Mouse (Mus musculus) liver, embryonic 15.5 days (tissue): Measurements from ENCODE around the gene Psmc4. TPM values are rescaled to one million over a fixed set of nuclear protein-coding genes. Genes with fewer than 3 reads are reported as not detected.

Experiments
- ATAC-seq: fragments of 200-750 bp; cut with Nextera tagmentation; 2 replicates; pipeline ENCODE4 v1.8.0; 2017; ENCODE audit warnings: moderate number of reproducible peaks, mild to moderate bottlenecking, moderate library complexity; ENCODE audit not compliant: insufficient read depth
- H3K27ac ChIP-seq: fragments of 300-500 bp; sonication (generic); replicated peaks from 2 replicates; pipeline ENCODE4 v1.5.1; 2015; ENCODE audit warnings: mild to moderate bottlenecking, inconsistent platforms
- H3K27me3 ChIP-seq: fragments of 300-500 bp; sonication (generic); 2 replicates; pipeline ENCODE4 v1.6.1; 2015; ENCODE audit warnings: mild to moderate bottlenecking, inconsistent platforms
- H3K36me3 ChIP-seq: fragments of 300-500 bp; sonication (generic); replicated peaks from 2 replicates; pipeline ENCODE4 v1.6.1; 2015; ENCODE audit warnings: moderate library complexity, mild to moderate bottlenecking, inconsistent platforms
- H3K4me1 ChIP-seq: fragments of 300-500 bp; sonication (generic); replicated peaks from 2 replicates; pipeline ENCODE4 v1.6.1; 2015; ENCODE audit warnings: inconsistent platforms
- H3K4me2 ChIP-seq: fragments of 300-500 bp; sonication (generic); 2 replicates; pipeline ENCODE4 v1.6.1; 2015; ENCODE audit warnings: moderate library complexity, mild to moderate bottlenecking, inconsistent platforms
- H3K4me3 ChIP-seq: fragments of 300-500 bp; sonication (generic); replicated peaks from 2 replicates; pipeline ENCODE4 v1.5.1; 2015; ENCODE audit warnings: mild to moderate bottlenecking, inconsistent platforms
- H3K9ac ChIP-seq: fragments of 300-500 bp; sonication (generic); 2 replicates; pipeline ENCODE4 v1.6.1; 2015; ENCODE audit warnings: moderate library complexity, mild to moderate bottlenecking, inconsistent platforms
- H3K9me3 ChIP-seq: fragments of 300-500 bp; sonication (generic); replicated peaks from 2 replicates; pipeline ENCODE4 v1.6.1; 2016; ENCODE audit warnings: inconsistent platforms
- WGBS: fragments of 180-500 bp; shearing (Covaris S2); methylation state at CpG from one replicate; pipeline ENCODE4 v1.1.7; 2015; ENCODE audit warnings: mixed read lengths; ENCODE audit not compliant: insufficient replicate concordance; 5-methylcytosine and 5-hydroxymethylcytosine counted together
- polyA plus RNA-seq: library from polyadenylated mRNA; unstranded; fragments of >200 nt; fragmentation: Nextera tagmentation; extraction: Ambion mirVana; gene quantifications from 2 replicates; pipeline ENCODE4 v1.2.1, GENCODE M21; 2015

Psmc4 gene
- polyA plus RNA-seq, 1 experiment from 2014 or later, result 127 TPM

- Histone ChIP-seq H3K9me3 (no peaks in the 10 kb centered on the region), H3K36me3 (peaks cover 36% of the 10 kb centered on the region), H3K27ac (no peak overlapping the region), H3K4me1 (peaks cover 20% of the 10 kb centered on the region), H3K4me2 (peak overlapping the region; percentile 49), H3K4me3 (peak overlapping the region; percentile 92), H3K9ac (peak overlapping the region; percentile 4; the same call in 1 of the 2 replicates), H3K27me3 (0 out of 2 replicates have a peak, but pooled peaks cover 3% of the 10 kb centered on the region)
- ATAC-seq, result no peak
- WGBS, result 55% methylated on average over 17 of the region's 17 CpGs
Measured at GRCm38 (mm10) chr7:28050584-28050983, 683 bp upstream of the Psmc4 start.

- no peak overlapping the region for H3K4me3 ChIP-seq
- no peaks in the 10 kb centered on the region for H3K9me3 ChIP-seq
- ATAC-seq, result no peak
- H3K4me2 ChIP-seq, result no peak overlapping the region
- H3K27me3 ChIP-seq, result no peaks in the 10 kb centered on the region
- no peak overlapping the region for H3K27ac ChIP-seq
- no peak overlapping the region for H3K9ac ChIP-seq
- peaks cover 13% of the 10 kb centered on the region for H3K4me1 ChIP-seq
- H3K36me3 ChIP-seq, result peaks cover 88% of the 10 kb centered on the region
- 77% methylated on average over 4 of the region's 4 CpGs for WGBS
Measured at GRCm38 (mm10) chr7:28044524-28044923, 5.4 kb downstream of the Psmc4 start.

GRCm38 (mm10) chr7:28014445-28014810, 35.5 kb downstream of the Psmc4 start:
- H3K36me3 ChIP-seq, result 0 out of 2 replicates have a peak, but pooled peaks cover 4% of the 10 kb centered on the region
- no peak for ATAC-seq
- H3K4me3 ChIP-seq, result peak overlapping the region; percentile 71
- H3K9me3 ChIP-seq, result no peaks in the 10 kb centered on the region
- no peaks in the 10 kb centered on the region for H3K27me3 ChIP-seq
- 20% methylated on average over 7 of the region's 7 CpGs for WGBS
- no peak overlapping the region for H3K27ac ChIP-seq
- peak overlapping the region; percentile 79 for H3K4me2 ChIP-seq
- H3K4me1 ChIP-seq, result peaks cover 16% of the 10 kb centered on the region
- H3K9ac ChIP-seq, result peak overlapping the region; percentile 59

GRCm38 (mm10) chr7:28013549-28014444, 36.1 kb downstream of the Psmc4 start, which contains the start of gene Zfp850:
Zfp850 (minus strand) TSS chr7:28014115.
- Histone ChIP-seq H3K4me2 (peak within 1 kb of the TSS; percentile 79), H3K9me3 (no peaks in the 10 kb centered on the region), H3K4me1 (peaks cover 16% of the 10 kb centered on the region), H3K27ac (0 out of 2 replicates have a peak within 1 kb of the TSS, but pooled peaks have one; percentile 15), H3K27me3 (no peaks in the 10 kb centered on the region), H3K36me3 (0 out of 2 replicates have a peak, but pooled peaks cover 4% of the 10 kb centered on the region), H3K4me3 (peak within 1 kb of the TSS; percentile 71), H3K9ac (peak within 1 kb of the TSS; percentile 59)
- WGBS, result under 1% methylated on average over 47 of the region's 47 CpGs
- ATAC-seq, result peak; percentile 82

- H3K9me3 ChIP-seq, result no peaks in the 10 kb centered on the region
- H3K9ac ChIP-seq, result no peak overlapping the region
- H3K27ac ChIP-seq, result no peak overlapping the region
- peaks cover 16% of the 10 kb centered on the region; the same call in 1 of the 2 replicates for H3K36me3 ChIP-seq
- ATAC-seq, result no peak
- WGBS, result 88% methylated on average over 3 of the region's 3 CpGs
- H3K4me1 ChIP-seq, result peaks cover 16% of the 10 kb centered on the region
- no peak overlapping the region for H3K4me3 ChIP-seq
- H3K27me3 ChIP-seq, result no peaks in the 10 kb centered on the region
- no peak overlapping the region for H3K4me2 ChIP-seq
Measured at GRCm38 (mm10) chr7:28010271-28010670, 39.6 kb downstream of the Psmc4 start.

Other genes with a start within 250 kb of the Psmc4 start
- 0.55 and 0.63 TPM in 2 replicates for gene Zfp626, start 242.9 kb downstream of the Psmc4 start, polyA plus RNA-seq
- gene Zfp59, start 211.5 kb downstream of the Psmc4 start, polyA plus RNA-seq, result 1.5 and 1.6 TPM in 2 replicates
- gene Zfp607a, start 192.6 kb downstream of the Psmc4 start, polyA plus RNA-seq, result 0.99 and 1.0 TPM in 2 replicates
- 1.1 TPM in 2 replicates for gene Zfp974, start 120.6 kb downstream of the Psmc4 start, polyA plus RNA-seq
- 4.4 and 5.3 TPM in 2 replicates for gene Zfp780b, start 70.9 kb downstream of the Psmc4 start, polyA plus RNA-seq
- gene Zfp850, start 36.0 kb downstream of the Psmc4 start, polyA plus RNA-seq, result 1.4 and 1.6 TPM in 2 replicates
- 0.10 and 0.17 TPM in 2 replicates for gene Fcgbp, start 21.1 kb upstream of the Psmc4 start, polyA plus RNA-seq
- gene 9530053A07Rik, start 79.4 kb upstream of the Psmc4 start, polyA plus RNA-seq, result not detected in 2 replicates
- gene Fbl, start 119.6 kb upstream of the Psmc4 start, polyA plus RNA-seq, result 55.0 and 56.9 TPM in 2 replicates
- gene Dyrk1b, start 129.4 kb upstream of the Psmc4 start, polyA plus RNA-seq, result 2.3 and 2.7 TPM in 2 replicates
- gene Eid2, start 217.8 kb upstream of the Psmc4 start, polyA plus RNA-seq, result 0.52 and 0.75 TPM in 2 replicates
- gene Eid2b, start 227.6 kb upstream of the Psmc4 start, polyA plus RNA-seq, result 1.7 and 1.8 TPM in 2 replicates
- gene Selenov, start 241.1 kb upstream of the Psmc4 start, polyA plus RNA-seq, result 0.07 TPM in 1 of 2 replicates, not detected in the other